Mouse (Mus musculus) embryonic facial prominence, embryonic 15.5 days (tissue): ENCODE measurements at regions not wholly inside any gene's neighbourhood (a gene's known extent, or its start where the extent isn't known, plus 50 kb on each side); places are given as distances from the start of the nearest gene placed in this dataset.

Source experiments
- ATAC-seq: fragments of 200-750 bp; cut with Nextera tagmentation; 2 replicates; pipeline ENCODE4 v1.8.0; 2017; ENCODE audit warnings: low read depth, moderate TSS enrichment; ENCODE audit not compliant: insufficient number of reproducible peaks, low FRiP score, low TSS enrichment
- H3K27ac ChIP-seq: fragments of 300-500 bp; sonication (generic); replicated peaks from 2 replicates; pipeline ENCODE4 v1.5.1; 2015; ENCODE audit warnings: mild to moderate bottlenecking, inconsistent platforms
- H3K27me3 ChIP-seq: fragments of 300-500 bp; sonication (generic); 2 replicates; pipeline ENCODE4 v1.6.1; 2015; ENCODE audit warnings: inconsistent platforms
- H3K36me3 ChIP-seq: fragments of 300-500 bp; sonication (generic); 2 replicates; pipeline ENCODE4 v1.6.1; 2015; ENCODE audit warnings: mild to moderate bottlenecking, inconsistent platforms
- H3K4me1 ChIP-seq: fragments of 300-500 bp; sonication (generic); 2 replicates; pipeline ENCODE4 v1.6.1; 2015; ENCODE audit warnings: inconsistent platforms
- H3K4me2 ChIP-seq: fragments of 300-500 bp; sonication (generic); replicated peaks from 2 replicates; pipeline ENCODE4 v1.6.1; 2015; ENCODE audit warnings: mild to moderate bottlenecking, inconsistent platforms
- H3K4me3 ChIP-seq: fragments of 300-500 bp; sonication (generic); replicated peaks from 2 replicates; pipeline ENCODE4 v1.5.1; 2015; ENCODE audit warnings: mild to moderate bottlenecking, inconsistent platforms
- H3K9ac ChIP-seq: fragments of 300-500 bp; sonication (generic); 2 replicates; pipeline ENCODE4 v1.6.1; 2015; ENCODE audit warnings: inconsistent platforms
- H3K9me3 ChIP-seq: fragments of 300-500 bp; sonication (generic); replicated peaks from 2 replicates; pipeline ENCODE4 v1.6.1; 2016; ENCODE audit warnings: inconsistent platforms
- WGBS: fragments of 180-500 bp; shearing (Covaris S2); methylation state at CpG from one replicate; pipeline ENCODE4 v1.1.7; 2015; 5-methylcytosine and 5-hydroxymethylcytosine counted together

GRCm38 (mm10) chr12:70739316-70739715, 86.0 kb upstream of the Frmd6 start:
- Histone ChIP-seq H3K36me3 (no peaks in the 10 kb centered on the region), H3K27me3 (no peaks in the 10 kb centered on the region), H3K27ac (no peak overlapping the region), H3K9me3 (no peaks in the 10 kb centered on the region), H3K4me3 (no peak overlapping the region), H3K4me1 (no peaks in the 10 kb centered on the region), H3K9ac (no peak overlapping the region), H3K4me2 (no peak overlapping the region)
- WGBS: 77% methylated on average over 6 of the region's 6 CpGs
- no peak for ATAC-seq

DNA sequence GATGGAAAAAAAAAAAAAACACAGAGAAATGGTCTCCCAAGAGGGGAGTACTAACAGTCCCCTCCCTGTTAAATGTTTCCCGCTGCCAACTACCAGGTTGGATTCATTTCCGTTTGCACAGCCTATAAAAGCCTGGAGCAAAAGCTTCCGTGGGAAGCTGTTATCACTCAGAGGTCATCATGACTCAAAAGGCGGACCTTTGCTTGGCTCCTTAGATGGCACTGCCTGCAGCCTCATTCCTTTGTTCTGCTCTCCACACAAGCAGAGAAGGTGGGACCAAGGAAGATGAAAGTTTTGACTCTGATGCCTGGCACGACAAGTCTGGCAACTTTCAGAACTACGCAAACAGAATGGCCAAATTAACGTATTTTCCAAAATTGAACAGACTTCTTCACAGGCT, 85.5 kb upstream of the Frmd6 start:
- H3K36me3 ChIP-seq: no peaks in the 10 kb centered on the region
- WGBS: 52% methylated on average over 7 of the region's 7 CpGs
- H3K9me3 ChIP-seq: no peaks in the 10 kb centered on the region
- no peak overlapping the region for H3K4me3 ChIP-seq
- no peak overlapping the region for H3K4me2 ChIP-seq
- no peaks in the 10 kb centered on the region for H3K4me1 ChIP-seq
- H3K27ac ChIP-seq: no peak overlapping the region
- no peak for ATAC-seq
- H3K27me3 ChIP-seq: no peaks in the 10 kb centered on the region
- H3K9ac ChIP-seq: no peak overlapping the region

- H3K27ac ChIP-seq: no peak overlapping the region
- WGBS: 42% methylated on average over 3 of the region's 3 CpGs
- no peak overlapping the region for H3K4me2 ChIP-seq
- H3K4me1 ChIP-seq: no peaks in the 10 kb centered on the region
- H3K4me3 ChIP-seq: no peak overlapping the region
- no peaks in the 10 kb centered on the region for H3K9me3 ChIP-seq
- no peaks in the 10 kb centered on the region for H3K36me3 ChIP-seq
- no peak for ATAC-seq
- no peak overlapping the region for H3K9ac ChIP-seq
- no peaks in the 10 kb centered on the region for H3K27me3 ChIP-seq
Measured at GRCm38 (mm10) chr12:70742836-70743235, 82.5 kb upstream of the Frmd6 start.

- no peak for ATAC-seq
- H3K27me3 ChIP-seq: no peaks in the 10 kb centered on the region
- no peak overlapping the region for H3K4me2 ChIP-seq
- peaks cover 14% of the 10 kb centered on the region for H3K4me1 ChIP-seq
- no peaks in the 10 kb centered on the region for H3K36me3 ChIP-seq
- no peak overlapping the region for H3K27ac ChIP-seq
- no peak overlapping the region for H3K9ac ChIP-seq
- 84% methylated on average over 2 of the region's 2 CpGs for WGBS
- no peaks in the 10 kb centered on the region for H3K9me3 ChIP-seq
- no peak overlapping the region for H3K4me3 ChIP-seq
Measured at GRCm38 (mm10) chr12:70745681-70746080, 79.6 kb upstream of the Frmd6 start.

- no peak overlapping the region for H3K9ac ChIP-seq
- H3K27ac ChIP-seq: peak overlapping the region; percentile 65; the same call in 1 of the 2 replicates
- H3K4me1 ChIP-seq: peaks cover 33% of the 10 kb centered on the region
- ATAC-seq: no peak
- H3K4me3 ChIP-seq: no peak overlapping the region
- no peaks in the 10 kb centered on the region for H3K27me3 ChIP-seq
- no peaks in the 10 kb centered on the region for H3K9me3 ChIP-seq
- 32% methylated on average over 2 of the region's 2 CpGs for WGBS
- no peak overlapping the region for H3K4me2 ChIP-seq
- H3K36me3 ChIP-seq: no peaks in the 10 kb centered on the region
Measured at GRCm38 (mm10) chr12:70749651-70750050, 75.7 kb upstream of the Frmd6 start.

- H3K4me2 ChIP-seq: no peak overlapping the region
- H3K4me1 ChIP-seq: peaks cover 33% of the 10 kb centered on the region
- no peak overlapping the region for H3K9ac ChIP-seq
- H3K36me3 ChIP-seq: no peaks in the 10 kb centered on the region
- H3K27me3 ChIP-seq: no peaks in the 10 kb centered on the region
- peak overlapping the region; percentile 65 for H3K27ac ChIP-seq
- ATAC-seq: no peak
- no peaks in the 10 kb centered on the region for H3K9me3 ChIP-seq
- H3K4me3 ChIP-seq: no peak overlapping the region
- 62% methylated on average over 7 of the region's 7 CpGs for WGBS
Measured at GRCm38 (mm10) chr12:70750651-70751578, 74.4 kb upstream of the Frmd6 start.

DNA sequence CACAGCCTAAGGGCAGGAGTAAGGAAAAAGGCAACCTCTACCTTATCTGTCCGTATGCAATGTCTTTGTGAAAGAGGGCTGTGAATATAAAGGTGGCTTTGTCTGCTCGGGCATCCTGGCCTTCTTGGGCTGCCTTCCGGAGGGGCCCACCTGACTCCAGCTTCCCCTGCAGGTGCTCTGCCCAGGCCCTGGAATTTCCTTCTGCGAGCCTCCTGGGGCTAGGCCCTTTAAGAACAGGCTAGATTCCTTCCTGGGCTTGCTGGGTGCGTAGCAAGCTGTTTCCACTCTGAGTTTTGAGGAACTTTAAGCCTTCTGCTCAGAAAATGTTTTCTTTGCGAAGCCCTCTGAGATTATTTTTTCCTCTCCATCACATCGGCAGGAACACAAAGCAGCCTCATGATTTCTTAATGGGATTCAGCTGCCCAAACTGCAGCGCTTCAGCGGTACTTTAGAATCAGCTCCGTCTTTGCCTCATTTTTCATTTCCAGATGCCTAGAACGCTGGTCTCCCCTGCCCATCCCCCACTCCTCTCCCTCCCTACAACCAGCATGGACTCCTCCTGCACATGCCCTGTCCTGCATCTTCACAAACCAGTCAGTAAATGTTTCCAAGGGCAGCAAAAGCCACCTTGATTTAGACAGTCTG, 72.9 kb upstream of the Frmd6 start:
- 9% methylated on average over 11 of the region's 11 CpGs for WGBS
- Histone ChIP-seq H3K4me2 (peak overlapping the region; percentile 7; the same call in 1 of the 2 replicates), H3K4me3 (no peak overlapping the region), H3K9ac (no peak overlapping the region), H3K36me3 (no peaks in the 10 kb centered on the region), H3K27me3 (no peaks in the 10 kb centered on the region), H3K27ac (peak overlapping the region; percentile 80), H3K4me1 (peaks cover 33% of the 10 kb centered on the region), H3K9me3 (no peaks in the 10 kb centered on the region)
- ATAC-seq: no peak

- 31% methylated on average over 4 of the region's 4 CpGs for WGBS
- peaks cover 33% of the 10 kb centered on the region for H3K4me1 ChIP-seq
- H3K9me3 ChIP-seq: no peaks in the 10 kb centered on the region
- no peak overlapping the region for H3K9ac ChIP-seq
- H3K4me2 ChIP-seq: peak overlapping the region; percentile 7; the same call in 1 of the 2 replicates
- ATAC-seq: no peak; the same call in 1 of the 2 replicates
- H3K36me3 ChIP-seq: no peaks in the 10 kb centered on the region
- H3K27me3 ChIP-seq: no peaks in the 10 kb centered on the region
- H3K27ac ChIP-seq: 0 out of 2 replicates have a peak overlapping the region, but pooled peaks have one; percentile 80
- H3K4me3 ChIP-seq: no peak overlapping the region
Measured at GRCm38 (mm10) chr12:70752911-70753290, 72.4 kb upstream of the Frmd6 start.

DNA sequence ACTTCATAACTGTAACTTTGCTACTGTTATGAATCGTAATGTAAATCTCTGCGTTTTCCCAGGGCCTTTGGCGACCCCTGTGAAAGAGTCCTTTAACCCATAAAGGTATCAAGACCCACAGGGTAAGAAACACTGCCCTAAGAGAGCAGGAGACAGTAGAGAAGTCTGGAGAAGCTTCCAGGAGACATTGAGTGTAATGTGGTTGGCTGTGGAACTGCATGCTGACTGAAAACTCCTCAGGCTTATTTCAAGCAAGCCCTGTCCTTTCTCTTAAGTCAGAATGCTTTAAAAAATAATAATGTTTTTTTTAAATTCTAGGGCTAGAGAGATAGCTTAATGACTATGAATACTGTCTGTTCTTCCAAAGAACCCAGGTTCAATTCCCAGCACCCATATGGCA, 71.9 kb upstream of the Frmd6 start:
- H3K9me3 ChIP-seq: no peaks in the 10 kb centered on the region
- 79% methylated on average over 3 of the region's 3 CpGs for WGBS
- H3K27ac ChIP-seq: no peak overlapping the region
- no peak for ATAC-seq
- H3K4me1 ChIP-seq: peaks cover 33% of the 10 kb centered on the region
- H3K4me2 ChIP-seq: no peak overlapping the region
- no peaks in the 10 kb centered on the region for H3K27me3 ChIP-seq
- no peak overlapping the region for H3K9ac ChIP-seq
- H3K36me3 ChIP-seq: no peaks in the 10 kb centered on the region
- H3K4me3 ChIP-seq: no peak overlapping the region

GRCm38 (mm10) chr12:70758080-70758479, 67.2 kb upstream of the Frmd6 start:
- Histone ChIP-seq H3K9ac (no peak overlapping the region), H3K4me2 (no peak overlapping the region), H3K36me3 (no peaks in the 10 kb centered on the region), H3K4me1 (peaks cover 3% of the 10 kb centered on the region), H3K27ac (no peak overlapping the region), H3K27me3 (no peaks in the 10 kb centered on the region), H3K9me3 (no peaks in the 10 kb centered on the region), H3K4me3 (no peak overlapping the region)
- 91% methylated on average over 6 of the region's 6 CpGs for WGBS
- no peak for ATAC-seq

GRCm38 (mm10) chr12:70763542-70763941, 61.8 kb upstream of the Frmd6 start:
- H3K36me3 ChIP-seq: no peaks in the 10 kb centered on the region
- 89% methylated on average over 12 of the region's 12 CpGs for WGBS
- no peak overlapping the region for H3K27ac ChIP-seq
- no peaks in the 10 kb centered on the region for H3K27me3 ChIP-seq
- no peak overlapping the region for H3K4me2 ChIP-seq
- H3K4me3 ChIP-seq: no peak overlapping the region
- no peak overlapping the region for H3K9ac ChIP-seq
- no peaks in the 10 kb centered on the region for H3K9me3 ChIP-seq
- H3K4me1 ChIP-seq: no peaks in the 10 kb centered on the region
- no peak for ATAC-seq
